Mouse (Mus musculus) G1E (cell line): ENCODE measurements at regions not wholly inside any gene's neighbourhood (a gene's known extent, or its start where the extent isn't known, plus 50 kb on each side); places are given as distances from the start of the nearest gene placed in this dataset.

Experiments
- ATAC-seq: 2 replicates; pipeline ENCODE4 v1.8.0; 2016; ENCODE audit warnings: mild to moderate bottlenecking; ENCODE audit not compliant: insufficient number of reproducible peaks, poor library complexity, low FRiP score, severe bottlenecking; ENCODE audit errors: extremely low read depth
- DNase-seq: peaks from one replicate; pipeline ENCODE4 v3.0.0; 2012; ENCODE audit warnings: low spot score
- H3K27me3 ChIP-seq: 2 replicates; pipeline ENCODE4 v1.6.1; 2012; ENCODE audit warnings: mild to moderate bottlenecking, low read length, inconsistent platforms; ENCODE audit not compliant: insufficient read depth
- H3K36me3 ChIP-seq: replicated peaks from 2 replicates; pipeline ENCODE3; 2012; ENCODE audit warnings: mild to moderate bottlenecking, inconsistent platforms
- H3K4me1 ChIP-seq: 2 replicates; pipeline ENCODE4 v1.6.1; 2012; ENCODE audit warnings: low read depth, low read length, inconsistent platforms, mixed read lengths; ENCODE audit not compliant: insufficient read depth
- H3K4me3 ChIP-seq: 2 replicates; pipeline ENCODE4 v1.5.1; 2012; ENCODE audit warnings: low read depth, mild to moderate bottlenecking, inconsistent platforms, low read length, moderate library complexity, mixed read lengths
- H3K9me3 ChIP-seq: replicated peaks from 2 replicates; pipeline ENCODE4 v1.6.1; 2012; ENCODE audit warnings: inconsistent platforms
- CTCF ChIP-seq: IDR thresholded peaks from 2 replicates; pipeline ENCODE4 v1.5.1; 2012; ENCODE audit warnings: low read depth, low read length, inconsistent platforms, mixed read lengths
- GATA1 ChIP-seq: IDR thresholded peaks from 2 replicates; pipeline ENCODE4 v1.6.1; 2012; ENCODE audit warnings: borderline replicate concordance, low read length, inconsistent platforms, mixed read lengths
- GATA2 ChIP-seq: IDR thresholded peaks from 2 replicates; pipeline ENCODE4 v1.6.1; 2012; ENCODE audit warnings: low read depth, low read length, inconsistent platforms, borderline replicate concordance
- POLR2AphosphoS5 ChIP-seq: IDR thresholded peaks from 2 replicates; pipeline ENCODE4 v1.6.1; 2012; ENCODE audit warnings: low read depth, low read length, inconsistent platforms; ENCODE audit not compliant: insufficient replicate concordance
- TAL1 ChIP-seq: conservative IDR thresholded peaks from 2 replicates; pipeline ENCODE4 v1.6.1; 2012; ENCODE audit warnings: low read depth, low read length, inconsistent platforms, mixed read lengths

- no peak for TF ChIP-seq CTCF
- TF ChIP-seq POLR2AphosphoS5: no peak
- no peak for TF ChIP-seq GATA1
- no peak for TF ChIP-seq GATA2
- no peak for TF ChIP-seq TAL1
These were observed 217.5 kb upstream of the Klf14 start for GRCm38 (mm10) chr6:31176368-31176767.

GRCm38 (mm10) chr6:31176831-31177230 is 218.0 kb upstream of the Klf14 start:
- no peaks in the 10 kb centered on the region for H3K9me3 ChIP-seq
- peaks cover 18% of the 10 kb centered on the region for H3K27me3 ChIP-seq
- H3K4me3 ChIP-seq: no peak overlapping the region
- DNase-seq: no peak
- no peak for ATAC-seq
- no peaks in the 10 kb centered on the region for H3K4me1 ChIP-seq
- no peak for TF ChIP-seq GATA2
- TF ChIP-seq TAL1: no peak
- no peak for TF ChIP-seq GATA1
- no peak for TF ChIP-seq CTCF
- TF ChIP-seq POLR2AphosphoS5: no peak
- H3K36me3 ChIP-seq: no peaks in the 10 kb centered on the region

More at GRCm38 (mm10) chr6:31176368-31176767, 217.5 kb upstream of the Klf14 start:
- no peak for DNase-seq
- Histone ChIP-seq H3K27me3 (peaks cover 18% of the 10 kb centered on the region; the same call in 1 of the 2 replicates), H3K9me3 (no peaks in the 10 kb centered on the region), H3K36me3 (no peaks in the 10 kb centered on the region), H3K4me3 (no peak overlapping the region), H3K4me1 (no peaks in the 10 kb centered on the region)
- ATAC-seq: no peak

GRCm38 (mm10) chr6:31178201-31178880 is 219.5 kb upstream of the Klf14 start:
- ATAC-seq (no peak), DNase-seq (no peak)
- no peaks in the 10 kb centered on the region for H3K9me3 ChIP-seq
- no peak for TF ChIP-seq CTCF
- TF ChIP-seq GATA1: no peak
- no peak for TF ChIP-seq POLR2AphosphoS5
- TF ChIP-seq TAL1: no peak
- no peak for TF ChIP-seq GATA2
- no peaks in the 10 kb centered on the region for H3K36me3 ChIP-seq
- no peak overlapping the region for H3K4me3 ChIP-seq
- peaks cover 16% of the 10 kb centered on the region for H3K27me3 ChIP-seq
- no peaks in the 10 kb centered on the region for H3K4me1 ChIP-seq

GRCm38 (mm10) chr6:31182284-31182683 is 216.3 kb upstream of the Mkln1 start:
- Histone ChIP-seq H3K27me3 (peaks cover 15% of the 10 kb centered on the region), H3K36me3 (no peaks in the 10 kb centered on the region), H3K9me3 (no peaks in the 10 kb centered on the region), H3K4me3 (no peak overlapping the region), H3K4me1 (no peaks in the 10 kb centered on the region)
- ATAC-seq (no peak), DNase-seq (no peak)
- TF ChIP-seq GATA1: no peak
- no peak for TF ChIP-seq GATA2
- no peak for TF ChIP-seq TAL1
- no peak for TF ChIP-seq POLR2AphosphoS5
- no peak for TF ChIP-seq CTCF

- H3K4me1 ChIP-seq: no peaks in the 10 kb centered on the region
- no peak overlapping the region for H3K4me3 ChIP-seq
- peaks cover 14% of the 10 kb centered on the region for H3K27me3 ChIP-seq
- H3K36me3 ChIP-seq: no peaks in the 10 kb centered on the region
- H3K9me3 ChIP-seq: no peaks in the 10 kb centered on the region
- ATAC-seq (no peak), DNase-seq (no peak)
- no peak for TF ChIP-seq TAL1
- no peak for TF ChIP-seq POLR2AphosphoS5
- TF ChIP-seq GATA2: no peak
- TF ChIP-seq GATA1: no peak
- no peak for TF ChIP-seq CTCF
These were observed 215.4 kb upstream of the Mkln1 start for GRCm38 (mm10) chr6:31183127-31183526.

GRCm38 (mm10) chr6:31184554-31184953 is 214.0 kb upstream of the Mkln1 start:
- no peaks in the 10 kb centered on the region for H3K36me3 ChIP-seq
- ATAC-seq: no peak

More at GRCm38 (mm10) chr6:31184554-31184953, 214.0 kb upstream of the Mkln1 start:
- Histone ChIP-seq H3K27me3 (peaks cover 6% of the 10 kb centered on the region), H3K9me3 (no peaks in the 10 kb centered on the region), H3K4me1 (no peaks in the 10 kb centered on the region), H3K4me3 (no peak overlapping the region)
- TF ChIP-seq POLR2AphosphoS5 (no peak), GATA2 (no peak), CTCF (no peak), TAL1 (no peak), GATA1 (no peak)
- DNase-seq: no peak
